Mouse (Mus musculus): ENCODE data around the gene Zkscan3. TPM values are rescaled to one million over a fixed set of nuclear protein-coding genes. Genes with fewer than 3 reads are reported as not detected.

Gene Zkscan3
- polyA plus RNA-seq, 1 experiment from 2014 or later = 75.9 TPM

DNA sequence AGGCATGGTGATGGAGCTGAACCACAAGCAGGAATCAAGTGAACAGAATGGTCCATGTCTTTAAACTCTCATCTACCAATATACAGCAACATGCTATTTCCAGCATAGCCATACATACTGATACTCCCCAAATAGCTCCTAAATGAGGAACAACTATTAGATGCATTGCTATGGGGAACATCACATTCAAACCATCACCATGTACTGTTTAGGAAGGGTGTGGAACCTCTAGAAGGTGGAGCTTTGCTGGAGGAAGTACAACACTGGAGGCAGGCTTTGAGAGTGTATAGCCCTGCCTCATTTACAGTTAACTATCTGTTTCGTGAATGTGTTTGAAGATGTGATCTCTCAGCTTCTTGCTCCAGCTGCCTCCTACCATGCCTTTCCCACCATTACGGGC lies 24.8 kb downstream of the Zkscan3 start:
- Histone ChIP-seq H3K27ac (no peak overlapping the region), H3K9me3 (no peaks in the 10 kb centered on the region), H3K27me3 (replicated peaks) (no peaks in the 10 kb centered on the region), H3K36me3 (replicated peaks) (no peaks in the 10 kb centered on the region), H3K4me2 (no peak overlapping the region), H3K4me1 (no peaks in the 10 kb centered on the region), H3K4me3 (no peak overlapping the region), H3K9ac (no peak overlapping the region)
- WGBS = 88% methylated on average over 2 of the region's 2 CpGs
- no peak for ATAC-seq (replicated peaks)

GRCm38 (mm10) chr13:21372700-21373099 lies 29.9 kb downstream of the Zkscan3 start:
- 92% methylated on average over 2 of the region's 2 CpGs for WGBS

GRCm38 (mm10) chr13:21366635-21367034 lies 35.9 kb downstream of the Zkscan3 start:
- no peak overlapping the region for H3K4me2 ChIP-seq
- H3K4me1 ChIP-seq = peaks cover 29% of the 10 kb centered on the region
- peaks cover 31% of the 10 kb centered on the region for H3K36me3 ChIP-seq (replicated peaks)
- no peaks in the 10 kb centered on the region for H3K27me3 ChIP-seq (replicated peaks)
- WGBS = 87% methylated on average over 6 of the region's 6 CpGs
- H3K9me3 ChIP-seq = no peaks in the 10 kb centered on the region
- ATAC-seq (replicated peaks) = no peak
- H3K9ac ChIP-seq = no peak overlapping the region
- H3K4me3 ChIP-seq = no peak overlapping the region
- H3K27ac ChIP-seq = no peak overlapping the region

More at GRCm38 (mm10) chr13:21372700-21373099, 29.9 kb downstream of the Zkscan3 start:
- no peaks in the 10 kb centered on the region for H3K4me1 ChIP-seq
- H3K27me3 ChIP-seq (replicated peaks) = no peaks in the 10 kb centered on the region
- peaks cover 31% of the 10 kb centered on the region for H3K36me3 ChIP-seq (replicated peaks)
- H3K9me3 ChIP-seq = no peaks in the 10 kb centered on the region
- H3K27ac ChIP-seq = no peak overlapping the region
- no peak for ATAC-seq (replicated peaks)
- no peak overlapping the region for H3K9ac ChIP-seq
- no peak overlapping the region for H3K4me2 ChIP-seq
- H3K4me3 ChIP-seq = no peak overlapping the region

DNA sequence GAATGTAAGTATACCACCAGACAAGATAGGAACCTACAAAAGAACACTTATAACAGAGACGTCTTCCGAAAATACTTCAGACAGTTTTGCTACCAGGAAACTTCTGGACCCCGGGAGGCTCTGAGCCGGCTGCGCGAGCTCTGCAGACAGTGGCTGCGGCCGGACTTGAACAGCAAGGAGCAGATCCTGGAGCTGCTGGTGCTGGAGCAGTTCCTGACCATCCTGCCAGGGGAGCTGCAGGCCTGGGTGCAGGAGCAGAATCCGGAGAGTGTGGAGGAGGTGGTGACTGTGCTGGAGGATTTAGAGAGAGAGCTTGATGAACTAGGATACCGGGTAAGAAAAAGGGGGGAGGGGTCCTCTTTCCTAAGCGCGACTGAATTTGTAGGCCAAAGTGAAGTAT lies 38.8 kb downstream of the Zkscan3 start:
- 64% methylated on average over 12 of the region's 12 CpGs for WGBS
- H3K9ac ChIP-seq = peak overlapping the region; percentile 95; the same call in 1 of the 2 replicates
- ATAC-seq (replicated peaks) = no peak

DNA sequence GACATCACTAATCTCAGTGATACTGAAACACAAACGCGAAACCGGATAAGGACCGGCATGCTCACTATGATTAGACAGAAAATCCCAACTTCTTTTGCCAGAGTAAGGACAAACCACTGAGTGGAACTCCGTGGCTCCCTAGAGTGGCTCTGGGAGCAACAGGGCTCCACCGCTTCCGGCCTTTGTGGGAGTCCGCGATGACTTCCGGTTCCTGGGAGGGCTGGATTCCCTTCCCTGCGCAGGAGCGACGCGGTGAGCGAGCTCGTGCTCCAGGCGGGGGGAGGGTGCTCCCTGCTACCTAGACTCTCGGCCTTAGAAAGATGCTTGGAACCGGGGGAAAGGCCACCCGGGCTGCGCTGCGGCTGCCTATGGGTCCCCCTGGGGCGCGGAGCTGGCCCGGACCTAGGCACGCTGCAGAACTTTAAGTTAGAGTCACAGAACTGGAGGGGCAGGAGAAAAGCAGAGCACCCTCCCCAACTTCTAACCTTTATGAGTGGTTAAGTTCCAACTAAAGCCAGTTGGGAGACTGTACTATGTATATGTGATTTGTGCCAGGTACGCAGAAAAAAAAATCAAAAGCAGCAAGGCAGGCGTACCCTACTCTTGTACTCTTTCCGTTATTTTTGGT lies 39.8 kb downstream of the Zkscan3 start, which contains the start of gene Zscan12:
Gene Zscan12, plus strand, starts transcription at position 200 of the 628 bp plus-strand sequence.
- Histone ChIP-seq H3K27me3 (replicated peaks) (no peaks in the 10 kb centered on the region), H3K9ac (peak within 1 kb of the TSS; percentile 95), H3K4me3 (peak within 1 kb of the TSS; percentile 91), H3K4me2 (peak within 1 kb of the TSS; percentile 76), H3K27ac (peak within 1 kb of the TSS; percentile 70), H3K9me3 (no peaks in the 10 kb centered on the region), H3K36me3 (replicated peaks) (no peaks in the 10 kb centered on the region), H3K4me1 (peaks cover 29% of the 10 kb centered on the region)
- WGBS = 1% methylated on average over 28 of the region's 29 CpGs
- ATAC-seq (replicated peaks) = peak; percentile 100

More for the DNA sequence above, 38.8 kb downstream of the Zkscan3 start:
- Histone ChIP-seq H3K27me3 (replicated peaks) (no peaks in the 10 kb centered on the region), H3K27ac (no peak overlapping the region), H3K4me3 (peak overlapping the region; percentile 91), H3K4me1 (peaks cover 29% of the 10 kb centered on the region), H3K9me3 (no peaks in the 10 kb centered on the region), H3K36me3 (replicated peaks) (peaks cover 4% of the 10 kb centered on the region; the same call in 1 of the 2 replicates), H3K4me2 (peak overlapping the region; percentile 76)

- no peak overlapping the region for H3K9ac ChIP-seq
- H3K9me3 ChIP-seq = no peaks in the 10 kb centered on the region
- no peaks in the 10 kb centered on the region for H3K27me3 ChIP-seq (replicated peaks)
- H3K4me1 ChIP-seq = no peaks in the 10 kb centered on the region
- H3K4me3 ChIP-seq = no peak overlapping the region
- H3K4me2 ChIP-seq = no peak overlapping the region
- H3K27ac ChIP-seq = no peak overlapping the region
- no peaks in the 10 kb centered on the region for H3K36me3 ChIP-seq (replicated peaks)
- no peak for ATAC-seq (replicated peaks)
Observed at GRCm38 (mm10) chr13:21350593-21350992, 52.0 kb downstream of the Zkscan3 start.

GRCm38 (mm10) chr13:21346610-21347009 lies 55.9 kb downstream of the Zkscan3 start, which contains the start of gene Olfr1367:
Gene Olfr1367, plus strand, starts transcription at chr13:21346910.
- no peak within 1 kb of the TSS for H3K4me2 ChIP-seq
- 92% methylated on average over 1 of the region's 1 CpGs for WGBS
- no peaks in the 10 kb centered on the region for H3K27me3 ChIP-seq (replicated peaks)
- H3K4me3 ChIP-seq = no peak within 1 kb of the TSS
- no peak for ATAC-seq (replicated peaks)
- no peak within 1 kb of the TSS for H3K9ac ChIP-seq
- H3K9me3 ChIP-seq = no peaks in the 10 kb centered on the region
- no peak within 1 kb of the TSS for H3K27ac ChIP-seq
- no peaks in the 10 kb centered on the region for H3K36me3 ChIP-seq (replicated peaks)
- H3K4me1 ChIP-seq = no peaks in the 10 kb centered on the region

MicroRNAs encoded within 50 kb of the gene (microRNA counts, 519-probe panel; counts per million panel counts)
- microRNA mmu-miR-1896 = 3,261 counts per million, percentile 75 among the panel's probes with 10 or more counts

Small RNA genes within 50 kb of the gene (microRNA-seq; reads per million reads assigned to microRNA genes)
- not detected for gene Mir1896
- not detected for gene Mir6942

Other genes with a start within 250 kb of the Zkscan3 start
- 81.0 and 89.9 TPM in 2 replicates for gene Trim27, start 223.3 kb downstream of the Zkscan3 start, polyA plus RNA-seq (2015; fragmentation: Nextera tagmentation; extraction: Ambion mirVana)
- not detected in 2 replicates for gene Gpx5, start 110.0 kb downstream of the Zkscan3 start, polyA plus RNA-seq (2015; fragmentation: Nextera tagmentation; extraction: Ambion mirVana)
- gene Gpx6, start 90.6 kb downstream of the Zkscan3 start, polyA plus RNA-seq (2015; fragmentation: Nextera tagmentation; extraction: Ambion mirVana) = not detected in 2 replicates
- gene Olfr1367, start 55.8 kb downstream of the Zkscan3 start, polyA plus RNA-seq (2015; fragmentation: Nextera tagmentation; extraction: Ambion mirVana) = not detected in 2 replicates
- 12.2 and 13.0 TPM in 2 replicates for gene Zscan12, start 39.9 kb downstream of the Zkscan3 start, polyA plus RNA-seq (2015; fragmentation: Nextera tagmentation; extraction: Ambion mirVana)
- 4.0 and 5.1 TPM in 2 replicates for gene Pgbd1, start 38.3 kb upstream of the Zkscan3 start, polyA plus RNA-seq (2015; fragmentation: Nextera tagmentation; extraction: Ambion mirVana)
- gene Zscan26, start 51.0 kb upstream of the Zkscan3 start, polyA plus RNA-seq (2015; fragmentation: Nextera tagmentation; extraction: Ambion mirVana) = 21.9 and 26.3 TPM in 2 replicates
- 2.9 and 4.9 TPM in 2 replicates for gene Nkapl, start 65.8 kb upstream of the Zkscan3 start, polyA plus RNA-seq (2015; fragmentation: Nextera tagmentation; extraction: Ambion mirVana)
- gene Zkscan4, start 76.2 kb upstream of the Zkscan3 start, polyA plus RNA-seq (2015; fragmentation: Nextera tagmentation; extraction: Ambion mirVana) = 11.5 and 12.6 TPM in 2 replicates
- gene Gm10065, start 76.7 kb upstream of the Zkscan3 start, polyA plus RNA-seq (2015; fragmentation: Nextera tagmentation; extraction: Ambion mirVana) = not detected in 2 replicates
- gene AK157302, start 92.5 kb upstream of the Zkscan3 start, polyA plus RNA-seq (2015; fragmentation: Nextera tagmentation; extraction: Ambion mirVana) = 0.32 and 0.40 TPM in 2 replicates
- gene Gm11273, start 98.7 kb upstream of the Zkscan3 start, polyA plus RNA-seq (2015; fragmentation: Nextera tagmentation; extraction: Ambion mirVana) = 8.5 and 9.5 TPM in 2 replicates
- gene Zkscan8, start 128.4 kb upstream of the Zkscan3 start, polyA plus RNA-seq (2015; fragmentation: Nextera tagmentation; extraction: Ambion mirVana) = 5.0 and 5.3 TPM in 2 replicates
- 0.09 and 0.22 TPM in 2 replicates for gene Olfr1366, start 140.1 kb upstream of the Zkscan3 start, polyA plus RNA-seq (2015; fragmentation: Nextera tagmentation; extraction: Ambion mirVana)
- 0.05 TPM in 1 of 2 replicates, not detected in the other for gene Olfr1535, start 157.1 kb upstream of the Zkscan3 start, polyA plus RNA-seq (2015; fragmentation: Nextera tagmentation; extraction: Ambion mirVana)
- not detected in 2 replicates for gene Olfr1364, start 179.0 kb upstream of the Zkscan3 start, polyA plus RNA-seq (2015; fragmentation: Nextera tagmentation; extraction: Ambion mirVana)
- not detected in 2 replicates for gene Olfr1362, start 211.3 kb upstream of the Zkscan3 start, polyA plus RNA-seq (2015; fragmentation: Nextera tagmentation; extraction: Ambion mirVana)
- gene Olfr11, start 239.8 kb upstream of the Zkscan3 start, polyA plus RNA-seq (2015; fragmentation: Nextera tagmentation; extraction: Ambion mirVana) = 0.06 and 0.08 TPM in 2 replicates